Mouse (Mus musculus) limb, embryonic 14.5 days (tissue): Measurements from ENCODE around the gene Zfp362. TPM values are rescaled to one million over a fixed set of nuclear protein-coding genes. Genes with fewer than 3 reads are reported as not detected.
A peak's percentile ranks its signal among the peaks of the same experiment; 100 is the strongest.

Experiments
- ATAC-seq: fragments of 200-750 bp; cut with Nextera tagmentation; 2 replicates; pipeline ENCODE4 v1.8.0; 2017; ENCODE audit warnings: low read depth, moderate number of reproducible peaks, moderate TSS enrichment; ENCODE audit not compliant: low FRiP score
- DNase-seq: peaks from one replicate; pipeline ENCODE4 v3.0.0-alpha.2; 2015; ENCODE audit warnings: low spot score
- H3K27ac ChIP-seq: fragments of 300-500 bp; sonication (generic); replicated peaks from 2 replicates; pipeline ENCODE4 v1.5.1; 2014; ENCODE audit warnings: low read depth, mild to moderate bottlenecking, low read length, moderate library complexity, mixed read lengths
- H3K27me3 ChIP-seq: fragments of 300-500 bp; sonication (generic); 2 replicates; pipeline ENCODE4 v1.6.1; 2014; ENCODE audit warnings: low read length, mixed read lengths; ENCODE audit not compliant: control insufficient read depth, insufficient read depth
- H3K36me3 ChIP-seq: fragments of 300-500 bp; sonication (generic); 2 replicates; pipeline ENCODE4 v1.6.1; 2014; ENCODE audit warnings: mild to moderate bottlenecking, low read length, moderate library complexity, mixed read lengths; ENCODE audit not compliant: control insufficient read depth, insufficient read depth
- H3K4me1 ChIP-seq: fragments of 300-500 bp; sonication (generic); 2 replicates; pipeline ENCODE4 v1.6.1; 2014; ENCODE audit warnings: antibody characterized with exemption, low read length, mixed read lengths; ENCODE audit not compliant: control insufficient read depth, insufficient read depth
- H3K4me2 ChIP-seq: fragments of 300-500 bp; sonication (generic); replicated peaks from 2 replicates; pipeline ENCODE4 v1.6.1; 2014; ENCODE audit warnings: low read depth, mild to moderate bottlenecking, low read length, moderate library complexity; ENCODE audit not compliant: severe bottlenecking
- H3K4me3 ChIP-seq: fragments of 300-500 bp; sonication (generic); replicated peaks from 2 replicates; pipeline ENCODE4 v1.5.1; 2014; ENCODE audit warnings: low read length
- H3K9ac ChIP-seq: fragments of 300-500 bp; sonication (generic); 2 replicates; pipeline ENCODE4 v1.6.1; 2014; ENCODE audit warnings: mild to moderate bottlenecking, low read depth, low read length, moderate library complexity; ENCODE audit not compliant: severe bottlenecking
- H3K9me3 ChIP-seq: fragments of 300-500 bp; sonication (generic); 2 replicates; pipeline ENCODE4 v1.6.1; 2016; ENCODE audit warnings: low read length; ENCODE audit not compliant: control insufficient read depth
- POLR2A ChIP-seq: fragments of 200-500 bp; IDR thresholded peaks from 2 replicates; pipeline ENCODE4 v1.8.0; 2012; ENCODE audit warnings: inconsistent platforms, mild to moderate bottlenecking, moderate library complexity, borderline replicate concordance; ENCODE audit not compliant: insufficient read depth, insufficient read length; ENCODE audit errors: extremely low read depth
- WGBS: fragments of 180-500 bp; shearing (Covaris S2); extraction: QIAGEN DNeasy Blood & Tissue Kit; methylation state at CpG from one replicate; pipeline ENCODE4 v1.1.7; 2014; 5-methylcytosine and 5-hydroxymethylcytosine counted together
- polyA plus RNA-seq, 2 experiments: library from polyadenylated mRNA; depleted of rRNA in 1 of 2; stranded (reverse) in 1 of 2; unstranded in 1 of 2; fragments of >200 nt; fragmentation: Nextera tagmentation in 1 of 2; extraction: Ambion mirVana in 1 of 2; gene quantifications; 2 replicates each; pipeline versions ENCODE4 v1.2.1 to v1.2.3; 2012 to 2014

Zfp362 gene
- polyA plus RNA-seq, 2 experiments = 38.7 to 87.2 TPM

DNA sequence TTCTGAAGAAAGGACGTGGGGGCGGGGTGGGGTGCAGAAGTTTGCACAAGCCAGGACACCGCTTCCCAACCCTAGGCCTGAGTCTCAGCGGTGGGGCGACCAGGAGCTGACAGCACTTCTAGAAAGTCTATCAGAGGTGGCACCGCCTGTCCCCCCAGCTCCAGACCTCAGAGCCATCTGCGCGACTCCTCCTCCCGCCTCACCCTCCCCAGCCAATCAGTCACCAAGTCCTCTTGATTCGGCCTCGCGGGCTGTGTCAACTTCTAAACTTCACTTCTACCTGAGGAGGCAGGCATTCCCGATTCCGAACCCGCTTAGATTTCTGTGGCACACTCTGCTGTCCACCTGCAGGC, 958 bp upstream of the Zfp362 start:
- 1% methylated on average over 14 of the region's 15 CpGs for WGBS
- Histone ChIP-seq H3K9ac (peak overlapping the region; percentile 98), H3K4me1 (peaks cover 32% of the 10 kb centered on the region), H3K9me3 (no peaks in the 10 kb centered on the region), H3K36me3 (peaks cover 7% of the 10 kb centered on the region; the same call in 1 of the 2 replicates), H3K4me3 (peak overlapping the region; percentile 64), H3K27me3 (no peaks in the 10 kb centered on the region), H3K4me2 (peak overlapping the region; percentile 74), H3K27ac (peak overlapping the region; percentile 98)
- DNase-seq (peak; percentile 68), ATAC-seq (peak; percentile 54)
- no peak for TF ChIP-seq POLR2A

DNA sequence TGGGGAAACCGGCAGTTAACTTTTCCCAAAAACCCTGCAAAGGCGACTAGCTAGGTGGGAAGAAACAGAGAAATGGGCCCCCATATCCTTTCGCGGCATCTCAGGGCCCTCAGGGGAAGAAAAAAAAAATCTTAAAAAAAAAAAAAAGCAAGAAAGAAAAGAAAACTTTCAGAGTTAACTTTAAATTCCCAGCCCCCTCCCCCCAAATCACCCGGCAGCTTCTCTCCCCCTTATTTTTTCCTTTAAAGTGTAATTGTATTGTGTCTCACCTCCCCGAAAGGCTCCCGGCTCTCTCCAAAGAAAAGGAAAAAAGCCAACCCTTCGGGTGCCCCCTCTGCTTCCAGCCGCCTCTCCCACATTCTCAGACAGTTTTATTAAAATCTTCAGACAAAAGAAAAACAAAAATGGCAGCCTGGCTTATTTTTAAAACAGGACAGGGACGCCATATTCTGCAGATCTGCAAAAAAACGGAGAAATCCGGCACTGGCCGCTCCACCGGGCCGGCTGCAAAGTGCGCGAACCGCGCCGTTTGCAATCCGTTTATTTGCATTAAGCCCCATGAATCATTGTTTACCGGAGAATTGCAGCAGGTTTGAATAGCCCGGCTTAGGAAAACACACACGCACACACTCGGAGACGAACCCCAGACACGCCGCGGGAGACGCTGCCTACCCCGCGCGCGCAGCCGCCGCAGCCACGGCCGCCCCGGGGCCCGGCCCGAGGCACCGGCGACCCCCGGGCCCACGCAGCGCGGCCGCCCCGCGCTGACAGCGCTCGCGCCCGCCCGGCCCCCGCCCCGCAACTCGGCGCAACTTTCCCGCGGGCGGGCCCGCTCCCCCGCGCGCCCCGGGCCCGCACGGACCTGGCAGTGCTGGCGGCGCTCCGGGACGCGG, 449 bp downstream of the Zfp362 start:
- Histone ChIP-seq H3K9me3 (no peaks in the 10 kb centered on the region), H3K4me1 (peaks cover 35% of the 10 kb centered on the region), H3K36me3 (peaks cover 7% of the 10 kb centered on the region; the same call in 1 of the 2 replicates), H3K4me3 (peak overlapping the region; percentile 64), H3K4me2 (peak overlapping the region; percentile 74), H3K9ac (peak overlapping the region; percentile 98), H3K27ac (peak overlapping the region; percentile 98), H3K27me3 (no peaks in the 10 kb centered on the region)
- DNase-seq (peak; percentile 49), ATAC-seq (no peak)
- TF ChIP-seq POLR2A = no peak
- whole genome bisulfite sequencing = under 1% methylated on average over 27 of the region's 74 CpGs

DNA sequence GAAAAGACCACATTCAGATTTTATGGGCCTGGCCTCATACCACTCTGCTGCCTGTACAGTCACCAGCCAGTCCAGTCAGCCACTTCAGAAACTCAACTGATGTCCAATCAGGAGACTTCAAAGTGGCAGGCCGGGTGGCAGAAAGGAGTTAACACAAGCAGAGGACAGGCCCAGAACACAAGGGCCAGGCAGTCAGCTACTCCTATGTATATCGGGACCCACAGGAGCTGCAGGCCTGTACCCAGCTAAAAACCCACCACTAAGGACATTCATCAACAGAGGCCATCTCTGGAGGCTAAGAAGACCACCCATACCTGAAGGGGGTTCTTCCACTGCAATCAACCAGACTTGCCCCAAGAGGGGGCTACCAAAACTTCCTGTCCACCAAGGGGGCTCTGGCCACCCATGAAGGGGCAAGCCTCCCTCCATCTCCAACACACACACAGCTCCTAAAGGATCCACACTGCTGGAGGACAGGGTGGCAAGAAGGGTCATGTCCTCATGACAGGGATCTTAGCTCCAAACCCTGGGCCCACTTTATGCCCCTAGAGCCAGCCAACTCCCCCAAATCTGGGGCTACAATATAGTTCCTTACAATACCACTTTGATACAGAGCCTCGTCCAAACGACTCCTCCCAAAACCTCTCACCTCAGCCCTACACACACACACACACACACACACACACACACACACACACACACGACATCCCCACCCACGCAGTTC, 1.3 kb downstream of the Zfp362 start:
- WGBS = 3% methylated on average over 6 of the region's 6 CpGs
- Histone ChIP-seq H3K4me2 (peak overlapping the region; percentile 74), H3K4me1 (peaks cover 35% of the 10 kb centered on the region), H3K27ac (peak overlapping the region; percentile 98; the same call in 1 of the 2 replicates), H3K9me3 (no peaks in the 10 kb centered on the region), H3K27me3 (no peaks in the 10 kb centered on the region), H3K36me3 (peaks cover 7% of the 10 kb centered on the region; the same call in 1 of the 2 replicates), H3K4me3 (peak overlapping the region; percentile 64), H3K9ac (peak overlapping the region; percentile 98)
- ATAC-seq (no peak), DNase-seq (no peak)
- TF ChIP-seq POLR2A = no peak

DNA sequence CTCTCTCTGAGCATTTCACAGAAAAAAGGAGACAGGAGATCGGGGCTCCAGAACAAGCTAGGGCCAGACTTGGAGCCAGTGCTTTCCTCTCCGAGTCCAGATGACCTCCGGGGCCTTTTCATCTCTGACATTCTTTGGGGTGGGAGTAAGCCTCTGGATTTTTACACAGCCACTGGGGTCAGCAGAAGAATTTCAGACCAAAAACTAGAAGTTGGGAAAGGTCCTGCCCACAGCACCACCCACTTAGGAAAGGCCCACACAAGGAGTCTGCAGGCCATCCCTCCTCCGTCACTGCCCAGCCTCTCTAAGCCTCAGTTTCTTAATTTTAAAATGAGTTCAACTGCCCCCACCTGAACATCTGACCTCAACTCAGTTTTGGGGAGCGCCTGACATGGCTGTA, 2.3 kb downstream of the Zfp362 start:
- WGBS = 41% methylated on average over 5 of the region's 5 CpGs
- H3K27me3 ChIP-seq = no peaks in the 10 kb centered on the region
- 0 out of 2 replicates have a peak overlapping the region, but pooled peaks have one; percentile 98 for H3K9ac ChIP-seq
- no peaks in the 10 kb centered on the region for H3K9me3 ChIP-seq
- no peak overlapping the region for H3K27ac ChIP-seq
- no peak for ATAC-seq
- H3K4me1 ChIP-seq = peaks cover 37% of the 10 kb centered on the region
- TF ChIP-seq POLR2A = no peak
- peak overlapping the region; percentile 74 for H3K4me2 ChIP-seq
- peaks cover 7% of the 10 kb centered on the region; the same call in 1 of the 2 replicates for H3K36me3 ChIP-seq
- no peak for DNase-seq
- H3K4me3 ChIP-seq = peak overlapping the region; percentile 64
